ENCODE assay signal across 16 mouse cellular contexts in genomic region chr12:46815697-46816096, GRCm38 (mm10). TPM values are rescaled to one million over a fixed set of nuclear protein-coding genes. Genes with fewer than 3 reads are reported as not detected.
DNase-seq lines count a peak whose midpoint lies in the region; ATAC-seq and TF ChIP-seq lines count a peak whose summit lies in the region.
"Had no signal": no experiment of that assay in that cellular context is flagged by ENCODE, and none has a peak within 500 bp of the region (broad histone marks: within the 10 kb centered on the region; RNA-seq: fewer than 3 reads in every experiment).

No protein-coding gene starts in this region.

- H3K4me2 ChIP-seq in forebrain, postnatal 0 days (ENCODE audit: low read depth), result peak overlapping the region; percentile 65
- peak overlapping the region; percentile 66 for H3K4me2 ChIP-seq in midbrain, embryonic 11.5 days
- H3K4me2 ChIP-seq in neural tube, embryonic 15.5 days, result peak overlapping the region; percentile 65
- H3K4me2 ChIP-seq: embryonic facial prominence, embryonic 12.5 days; heart, embryonic 13.5 days; kidney, embryonic 15.5 days; lung, embryonic 15.5 days had no signal

- no peaks in the 10 kb centered on the region for H3K27me3 ChIP-seq in forebrain, postnatal 0 days (ENCODE audit: insufficient read depth, low read length)
- H3K27me3 ChIP-seq in midbrain, embryonic 11.5 days (ENCODE audit: control insufficient read depth, insufficient read depth, low read length), result no peaks in the 10 kb centered on the region
- H3K27me3 ChIP-seq in neural tube, embryonic 15.5 days (replicated peaks), result no peaks in the 10 kb centered on the region
- H3K27me3 ChIP-seq: embryonic facial prominence, embryonic 12.5 days; heart, embryonic 13.5 days had no signal

- 45% methylated on average over 5 of the region's 5 CpGs for WGBS in forebrain, postnatal 0 days
- 49% methylated on average over 5 of the region's 5 CpGs for WGBS in midbrain, embryonic 11.5 days
- WGBS in neural tube, embryonic 15.5 days, result 25% methylated on average over 5 of the region's 5 CpGs

- no peaks in the 10 kb centered on the region for H3K9me3 ChIP-seq in forebrain, postnatal 0 days (ENCODE audit: low read length)
- H3K9me3 ChIP-seq in midbrain, embryonic 11.5 days (ENCODE audit: control insufficient read depth, low read length), result no peaks in the 10 kb centered on the region
- H3K9me3 ChIP-seq in neural tube, embryonic 15.5 days (replicated peaks), result no peaks in the 10 kb centered on the region
- H3K9me3 ChIP-seq: embryonic facial prominence, embryonic 12.5 days; heart, embryonic 13.5 days; kidney, embryonic 15.5 days; lung, embryonic 15.5 days had no signal

- H3K9ac ChIP-seq in forebrain, postnatal 0 days, result peak overlapping the region; percentile 6; the same call in 1 of the 2 replicates
- peak overlapping the region; percentile 56 for H3K9ac ChIP-seq in midbrain, embryonic 11.5 days (ENCODE audit: low read length)
- H3K9ac ChIP-seq in neural tube, embryonic 15.5 days (replicated peaks), result peak overlapping the region; percentile 52
- H3K9ac ChIP-seq: embryonic facial prominence, embryonic 12.5 days; heart, embryonic 13.5 days; kidney, embryonic 15.5 days; lung, embryonic 15.5 days had no signal

- TF ChIP-seq CTCF in layer of hippocampus, adult 2 months (conservative IDR thresholded peaks at IDR 0.05), result no peak
- no peak for TF ChIP-seq CTCF in forebrain, postnatal 0 days (IDR thresholded peaks at IDR 0.05; ENCODE audit: low read depth)

- peaks cover 4% of the 10 kb centered on the region; the same call in 1 of the 2 replicates for H3K4me1 ChIP-seq in forebrain, postnatal 0 days (ENCODE audit: insufficient read depth)
- H3K4me1 ChIP-seq in midbrain, embryonic 11.5 days (ENCODE audit: control insufficient read depth, insufficient read depth, low read length), result peaks cover 4% of the 10 kb centered on the region; the same call in 1 of the 2 replicates
- 0 out of 2 replicates have a peak, but pooled peaks cover 5% of the 10 kb centered on the region for H3K4me1 ChIP-seq in neural tube, embryonic 15.5 days
- H3K4me1 ChIP-seq: embryonic facial prominence, embryonic 12.5 days had no signal

- H3K36me3 ChIP-seq in forebrain, postnatal 0 days (ENCODE audit: insufficient read depth), result no peaks in the 10 kb centered on the region
- H3K36me3 ChIP-seq in midbrain, embryonic 11.5 days (ENCODE audit: control insufficient read depth, insufficient read depth, low read length), result no peaks in the 10 kb centered on the region
- H3K36me3 ChIP-seq in neural tube, embryonic 15.5 days, result no peaks in the 10 kb centered on the region
- H3K36me3 ChIP-seq: embryonic facial prominence, embryonic 12.5 days; heart, embryonic 13.5 days; kidney, embryonic 15.5 days; lung, embryonic 15.5 days had no signal

- no peak for ATAC-seq in forebrain, postnatal 0 days
- no peak for ATAC-seq in midbrain, embryonic 11.5 days (ENCODE audit: low FRiP score)
- ATAC-seq in neural tube, embryonic 15.5 days (ENCODE audit: low FRiP score), result no peak

- H3K27ac ChIP-seq in layer of hippocampus, adult 2 months, result peak overlapping the region; percentile 99
- H3K27ac ChIP-seq in forebrain, postnatal 0 days (ENCODE audit: low read depth, low read length), result no peak overlapping the region; the same call in 1 of the 2 replicates
- H3K27ac ChIP-seq in midbrain, embryonic 11.5 days (ENCODE audit: low read depth, low read length), result peak overlapping the region; percentile 62
- H3K27ac ChIP-seq in neural tube, embryonic 15.5 days (replicated peaks), result peak overlapping the region; percentile 100
- H3K27ac ChIP-seq: embryonic facial prominence, embryonic 12.5 days; heart, embryonic 13.5 days; kidney, embryonic 15.5 days; lung, embryonic 15.5 days had no signal

- no peak for DNase-seq in layer of hippocampus, adult 2 months (ENCODE audit: low spot score in 2 of 2)
- DNase-seq in layer of hippocampus, postnatal 25 days (ENCODE audit: extremely low spot score in 1 of 2, low spot score in 1 of 2), result no peak
- DNase-seq in forebrain, postnatal 0 days, result peak; percentile 24
- peak; percentile 87 for DNase-seq in midbrain, embryonic 11.5 days (ENCODE audit: low spot score, missing footprints)
- DNase-seq in heart, postnatal 4 days, result no peak
- DNase-seq in MN1 (ENCODE audit: low spot score) (no peak), adipocyte (ENCODE audit: low spot score) (no peak)
- DNase-seq: adrenal gland, postnatal 10 days; gastrocnemius, postnatal 25 days; thymus, postnatal 4 days had no signal

- peak overlapping the region; percentile 15 for H3K4me3 ChIP-seq in layer of hippocampus, adult 2 months
- H3K4me3 ChIP-seq in forebrain, postnatal 0 days (ENCODE audit: low read depth, low read length), result peak overlapping the region; percentile 91
- H3K4me3 ChIP-seq in midbrain, embryonic 11.5 days (ENCODE audit: low read depth, low read length), result peak overlapping the region; percentile 80
- H3K4me3 ChIP-seq in neural tube, embryonic 15.5 days (replicated peaks), result peak overlapping the region; percentile 80
- H3K4me3 ChIP-seq: embryonic facial prominence, embryonic 12.5 days; heart, embryonic 13.5 days; kidney, embryonic 15.5 days; lung, embryonic 15.5 days had no signal

RNA-seq across cellular contexts. Expression of gene Nova1, which starts 3.0 kb away (rescaled TPM):
- total RNA-seq in layer of hippocampus, adult 2 months (2021), result 10 to 100 TPM; 24.5 to 27.2 TPM
- 10 to 100 TPM; 25.7 to 27.5 TPM for total RNA-seq in layer of hippocampus, postnatal 25 days (2021)
- total RNA-seq in forebrain, postnatal 0 days (2014; rRNA removed), result 31.2 and 63.7 TPM in 2 replicates
- 13.9 and 20.8 TPM in 2 replicates for polyA plus RNA-seq in forebrain, postnatal 0 days (2015; fragmentation: Nextera tagmentation; extraction: Ambion mirVana)
- 39.4 and 40.0 TPM in 2 replicates for polyA plus RNA-seq in midbrain, embryonic 11.5 days (2014; fragmentation: Nextera tagmentation; extraction: Ambion mirVana)
- 84.1 and 110 TPM in 2 replicates for polyA plus RNA-seq in neural tube, embryonic 15.5 days (2015; fragmentation: Nextera tagmentation; extraction: Ambion mirVana)
- 1 to 10 TPM; 3.4 to 3.7 TPM for total RNA-seq in heart, postnatal 4 days (2021)
- total RNA-seq: liver, adult 2 months had no signal
- polyA plus RNA-seq: liver, adult 2 months had no signal

Comparison
In these comparisons a context has a peak if more than half of its experiments do, and no peak if none do; other contexts are left out.
1. DNase-seq: peak in forebrain, postnatal 0 days (single experiment) and midbrain, embryonic 11.5 days (single experiment); none in layer of hippocampus, adult 2 months (0 of 2), layer of hippocampus, postnatal 25 days (0 of 2), heart, postnatal 4 days (single experiment), MN1 (single experiment) and adipocyte (single experiment).
2. H3K4me3 ChIP-seq: peak in every context shown above with its lines; median percentile 91 in forebrain, postnatal 0 days; 80 in midbrain, embryonic 11.5 days; 80 in neural tube, embryonic 15.5 days; 15 in layer of hippocampus, adult 2 months.
3. H3K9ac ChIP-seq: peak in every context shown above with its lines; median percentile 56 in midbrain, embryonic 11.5 days; 52 in neural tube, embryonic 15.5 days; 6 in forebrain, postnatal 0 days.
4. Peak in every context shown above with its lines, with median percentiles within 50 percentile points of each other: H3K4me2 ChIP-seq.